Mouse (Mus musculus) forebrain, postnatal 0 days (tissue): ENCODE measurements around the gene Mbnl1. TPM values are rescaled to one million over a fixed set of nuclear protein-coding genes. Genes with fewer than 3 reads are reported as not detected.

Source experiments
- ATAC-seq: fragments of 200-750 bp; cut with Nextera tagmentation; 2 replicates; pipeline ENCODE4 v1.8.0; 2017; ENCODE audit warnings: mild to moderate bottlenecking, moderate library complexity
- DNase-seq: peaks from one replicate; pipeline ENCODE4 v3.0.0-alpha.2; 2015
- H3K27ac ChIP-seq: fragments of 300-500 bp; sonication (generic); 2 replicates; pipeline ENCODE4 v1.5.1; 2014; ENCODE audit warnings: low read depth, mild to moderate bottlenecking, antibody characterized with exemption, low read length, moderate library complexity, mixed read lengths
- H3K27me3 ChIP-seq: fragments of 300-500 bp; sonication (generic); 2 replicates; pipeline ENCODE4 v1.6.1; 2014; ENCODE audit warnings: mild to moderate bottlenecking, low read length, mixed read lengths; ENCODE audit not compliant: insufficient read depth
- H3K36me3 ChIP-seq: fragments of 300-500 bp; sonication (generic); 2 replicates; pipeline ENCODE4 v1.6.1; 2014; ENCODE audit warnings: mild to moderate bottlenecking, moderate library complexity; ENCODE audit not compliant: insufficient read depth
- H3K4me1 ChIP-seq: fragments of 300-500 bp; sonication (generic); 2 replicates; pipeline ENCODE4 v1.6.1; 2014; ENCODE audit warnings: antibody characterized with exemption; ENCODE audit not compliant: insufficient read depth
- H3K4me2 ChIP-seq: fragments of 300-500 bp; sonication (generic); 2 replicates; pipeline ENCODE4 v1.6.1; 2014; ENCODE audit warnings: low read depth, mild to moderate bottlenecking, moderate library complexity
- H3K4me3 ChIP-seq: fragments of 300-500 bp; sonication (generic); 2 replicates; pipeline ENCODE4 v1.5.1; 2014; ENCODE audit warnings: low read depth, low read length, mixed read lengths
- H3K9ac ChIP-seq: fragments of 300-500 bp; sonication (generic); 2 replicates; pipeline ENCODE4 v1.6.1; 2014; ENCODE audit warnings: mild to moderate bottlenecking
- H3K9me3 ChIP-seq: fragments of 300-500 bp; sonication (generic); 2 replicates; pipeline ENCODE4 v1.6.1; 2016; ENCODE audit warnings: low read length
- CTCF ChIP-seq: sonication (generic); IDR thresholded peaks from 2 replicates; pipeline ENCODE4 v1.5.1; 2016; ENCODE audit warnings: antibody characterized with exemption, control low read depth, low read depth
- WGBS: fragments of 180-500 bp; shearing (Covaris S2); extraction: QIAGEN DNeasy Blood & Tissue Kit; methylation state at CpG from one replicate; pipeline ENCODE4 v1.1.7; 2014; 5-methylcytosine and 5-hydroxymethylcytosine counted together
- polyA plus RNA-seq: library from polyadenylated mRNA; unstranded; fragments of >200 nt; fragmentation: Nextera tagmentation; extraction: Ambion mirVana; gene quantifications from 2 replicates; pipeline ENCODE4 v1.2.1, GENCODE M21; 2015
- total RNA-seq: library from RNA; depleted of rRNA; stranded (reverse); fragments of >200 nt; gene quantifications from 2 replicates; pipeline ENCODE4 v1.2.3, GENCODE M21; 2014

The Mbnl1 gene
- total and polyA plus RNA-seq, 2 experiments from 2014 or later = 42.7 to 84.7 TPM

GRCm38 (mm10) chr3:60531286-60531685 is 58.7 kb downstream of the Mbnl1 start:
- Histone ChIP-seq H3K4me2 (peak overlapping the region; percentile 8), H3K4me3 (no peak overlapping the region), H3K27ac (no peak overlapping the region), H3K9ac (no peak overlapping the region), H3K9me3 (no peaks in the 10 kb centered on the region), H3K36me3 (no peaks in the 10 kb centered on the region), H3K27me3 (no peaks in the 10 kb centered on the region), H3K4me1 (peaks cover 7% of the 10 kb centered on the region)
- ATAC-seq (no peak), DNase-seq (no peak)
- 29% methylated on average over 5 of the region's 5 CpGs for WGBS
- TF ChIP-seq CTCF = no peak

- Histone ChIP-seq H3K4me3 (no peak overlapping the region), H3K27ac (no peak overlapping the region), H3K27me3 (no peaks in the 10 kb centered on the region), H3K4me1 (peaks cover 7% of the 10 kb centered on the region), H3K9me3 (no peaks in the 10 kb centered on the region), H3K4me2 (no peak overlapping the region), H3K36me3 (no peaks in the 10 kb centered on the region), H3K9ac (no peak overlapping the region)
- TF ChIP-seq CTCF = no peak
- no peak for DNase-seq
- no peak for ATAC-seq
- WGBS = 60% methylated on average over 2 of the region's 2 CpGs
Observed at GRCm38 (mm10) chr3:60531826-60532225, 59.2 kb downstream of the Mbnl1 start.

GRCm38 (mm10) chr3:60535224-60535623 is 62.6 kb downstream of the Mbnl1 start:
- TF ChIP-seq CTCF = no peak

GRCm38 (mm10) chr3:60537063-60537462 is 64.4 kb downstream of the Mbnl1 start:
- DNase-seq = no peak
- H3K4me3 ChIP-seq = no peak overlapping the region
- no peaks in the 10 kb centered on the region for H3K27me3 ChIP-seq
- no peak overlapping the region for H3K27ac ChIP-seq
- WGBS = 60% methylated on average over 2 of the region's 2 CpGs
- ATAC-seq = no peak
- H3K4me2 ChIP-seq = no peak overlapping the region
- H3K9ac ChIP-seq = no peak overlapping the region
- no peaks in the 10 kb centered on the region for H3K36me3 ChIP-seq
- TF ChIP-seq CTCF = no peak
- H3K4me1 ChIP-seq = no peaks in the 10 kb centered on the region
- H3K9me3 ChIP-seq = no peaks in the 10 kb centered on the region

More at GRCm38 (mm10) chr3:60535224-60535623, 62.6 kb downstream of the Mbnl1 start:
- ATAC-seq (no peak), DNase-seq (no peak)
- Histone ChIP-seq H3K9ac (no peak overlapping the region), H3K9me3 (no peaks in the 10 kb centered on the region), H3K4me1 (no peaks in the 10 kb centered on the region), H3K4me3 (no peak overlapping the region), H3K4me2 (no peak overlapping the region), H3K27ac (no peak overlapping the region), H3K27me3 (no peaks in the 10 kb centered on the region), H3K36me3 (no peaks in the 10 kb centered on the region)
- WGBS = 41% methylated on average over 3 of the region's 3 CpGs

DNA sequence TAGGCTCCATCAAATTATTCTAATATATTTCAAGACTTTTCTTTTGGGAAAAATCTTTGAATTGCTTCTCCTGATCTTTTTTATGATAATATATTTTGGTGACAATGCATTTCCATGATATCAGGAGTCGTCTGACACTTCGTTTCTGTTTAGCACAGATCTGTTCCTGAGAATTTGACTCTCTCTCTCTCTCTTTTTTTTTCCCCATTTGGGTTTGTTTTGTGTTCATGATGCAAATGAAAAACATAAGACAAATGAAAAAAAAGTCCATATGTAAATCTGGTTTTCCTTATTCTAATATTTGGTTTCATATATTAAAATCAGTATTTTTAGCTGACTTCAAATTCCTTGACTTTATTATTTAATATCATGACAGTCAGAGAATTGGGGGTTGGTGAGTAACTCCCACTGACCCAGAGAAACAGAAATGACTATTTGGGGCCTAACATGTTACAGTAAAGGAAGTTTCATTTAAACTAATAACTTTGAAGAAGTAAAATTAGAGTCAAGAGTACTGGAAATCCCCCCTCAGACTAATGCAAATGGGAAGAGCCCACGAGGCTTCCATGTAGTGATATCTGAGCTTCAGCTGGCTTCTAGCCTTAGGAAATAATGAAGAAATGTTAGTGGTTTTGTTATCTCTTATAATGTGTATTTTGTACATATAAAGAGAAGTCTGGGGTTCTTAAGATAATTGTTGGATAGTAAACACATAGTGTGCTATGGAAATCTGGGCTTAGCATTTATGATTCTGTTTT is 65.8 kb downstream of the Mbnl1 start:
- Histone ChIP-seq H3K4me1 (no peaks in the 10 kb centered on the region), H3K36me3 (no peaks in the 10 kb centered on the region), H3K9me3 (no peaks in the 10 kb centered on the region), H3K4me2 (no peak overlapping the region), H3K27me3 (no peaks in the 10 kb centered on the region), H3K4me3 (no peak overlapping the region), H3K27ac (no peak overlapping the region), H3K9ac (no peak overlapping the region)
- no peak for TF ChIP-seq CTCF
- DNase-seq = no peak
- ATAC-seq = no peak
- WGBS = 70% methylated on average over 3 of the region's 3 CpGs

GRCm38 (mm10) chr3:60541121-60541520 is 68.5 kb downstream of the Mbnl1 start:
- no peak for DNase-seq
- Histone ChIP-seq H3K9me3 (no peaks in the 10 kb centered on the region), H3K27me3 (no peaks in the 10 kb centered on the region), H3K4me2 (no peak overlapping the region), H3K27ac (no peak overlapping the region), H3K4me3 (no peak overlapping the region), H3K9ac (no peak overlapping the region), H3K4me1 (no peaks in the 10 kb centered on the region), H3K36me3 (no peaks in the 10 kb centered on the region)
- WGBS = 85% methylated on average over 4 of the region's 4 CpGs
- TF ChIP-seq CTCF = no peak
- ATAC-seq = no peak

DNA sequence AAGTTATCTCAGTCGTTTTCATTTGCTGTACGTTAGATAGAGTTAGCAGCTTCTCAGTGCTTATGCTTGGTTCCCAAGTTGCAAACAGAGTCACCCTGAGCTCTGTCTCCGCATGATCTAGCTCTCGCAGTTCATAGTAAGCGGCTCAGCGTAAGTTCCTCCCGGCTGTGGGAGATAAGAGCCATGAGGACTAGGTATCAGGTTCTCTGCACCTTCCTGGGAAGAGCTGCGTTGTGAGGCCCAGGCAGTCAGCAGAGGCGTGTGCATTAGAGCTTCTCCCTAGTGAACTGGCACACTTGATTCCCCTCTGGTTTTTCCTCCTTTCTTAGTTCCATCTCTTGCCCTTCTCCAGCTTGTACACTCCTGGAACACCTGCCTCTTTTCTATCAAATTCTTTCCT is 73.6 kb downstream of the Mbnl1 start:
- H3K36me3 ChIP-seq = no peaks in the 10 kb centered on the region
- ATAC-seq (no peak), DNase-seq (no peak)
- H3K4me3 ChIP-seq = no peak overlapping the region
- no peak overlapping the region for H3K9ac ChIP-seq
- H3K27me3 ChIP-seq = no peaks in the 10 kb centered on the region
- H3K9me3 ChIP-seq = no peaks in the 10 kb centered on the region
- WGBS = 84% methylated on average over 9 of the region's 9 CpGs
- H3K4me2 ChIP-seq = no peak overlapping the region
- no peak for TF ChIP-seq CTCF
- H3K27ac ChIP-seq = no peak overlapping the region
- H3K4me1 ChIP-seq = no peaks in the 10 kb centered on the region
